Mouse (Mus musculus) thymus, adult 2 months (tissue): ENCODE results near the gene Gm6583.

ENCODE experiments used
- CTCF ChIP-seq: fragments of 200-500 bp; IDR thresholded peaks from 2 replicates; pipeline ENCODE4 v1.5.1; 2012; ENCODE audit warnings: mild to moderate bottlenecking, control low read depth, low read length, moderate library complexity, borderline replicate concordance; ENCODE audit not compliant: control insufficient read depth, poor library complexity, insufficient read depth; ENCODE audit errors: extremely low read depth
- POLR2A ChIP-seq: fragments of 200-500 bp; IDR thresholded peaks from 2 replicates; pipeline ENCODE4 v1.6.1; 2012; ENCODE audit warnings: mild to moderate bottlenecking, low read length, control low read depth, moderate library complexity; ENCODE audit not compliant: control insufficient read depth, poor library complexity, insufficient read depth; ENCODE audit errors: extremely low read depth

GRCm38 (mm10) chr5:112355910-112356309 lies at the start of gene Gm6583:
- TF ChIP-seq CTCF (no peak), POLR2A (no peak)
